Mouse (Mus musculus) adrenal gland, postnatal 25 days (tissue): ENCODE data around the gene Gm8126. TPM values are rescaled to one million over a fixed set of nuclear protein-coding genes. Genes with fewer than 3 reads are reported as not detected.
"Not testable (repeated sequence)": the region's sequence is repeated elsewhere in the genome, so short reads cannot be mapped to it uniquely, and the experiment has no call there.

ENCODE experiments used
- DNase-seq: peaks from one replicate; pipeline ENCODE4 v3.0.0; 2021; ENCODE audit warnings: mixed read lengths
- long read RNA-seq: library from polyadenylated mRNA; stranded (forward); transcript quantifications from one replicate; pipeline ENCODE4 v2.0.0, GENCODE M21; 2021
- total RNA-seq: library from RNA; stranded (reverse); gene quantifications from 2 replicates; pipeline ENCODE4 v1.2.3, GENCODE M21; 2021

Gene Gm8126
- not detected in 2 replicates for total RNA-seq
- long read RNA-seq, result 0 reads

GRCm38 (mm10) chr14:43258349-43258748 is at the start of gene Gm8126:
Gene Gm8126, plus strand, starts transcription at chr14:43258649.
- DNase-seq, result not testable (repeated sequence)

GRCm38 (mm10) chr14:43235204-43235603 is 23.2 kb upstream of the Gm8126 start, which contains the start of gene Gm8122:
Gene Gm8122, minus strand, starts transcription at chr14:43235304.
- not testable (repeated sequence) for DNase-seq

- DNase-seq, result not testable (repeated sequence)
Measured at GRCm38 (mm10) chr14:43237769-43238168, 20.7 kb upstream of the Gm8126 start.

- peak; percentile 11 for DNase-seq
Measured at GRCm38 (mm10) chr14:43249611-43250170, 8.8 kb upstream of the Gm8126 start.

- not testable (repeated sequence) for DNase-seq
Measured at GRCm38 (mm10) chr14:43250549-43251253, 7.7 kb upstream of the Gm8126 start.

- not testable (repeated sequence) for DNase-seq
Measured at GRCm38 (mm10) chr14:43256511-43256910, 1.9 kb upstream of the Gm8126 start.

- not testable (repeated sequence) for DNase-seq
Measured at GRCm38 (mm10) chr14:43263421-43263820, 5.0 kb downstream of the Gm8126 start.

GRCm38 (mm10) chr14:43268521-43269084 is 10.2 kb downstream of the Gm8126 start:
- DNase-seq, result not testable (repeated sequence)

GRCm38 (mm10) chr14:43269211-43269610 is 10.8 kb downstream of the Gm8126 start:
- not testable (repeated sequence) for DNase-seq

- not testable (repeated sequence) for DNase-seq
Measured at GRCm38 (mm10) chr14:43273161-43273560, 14.7 kb downstream of the Gm8126 start.

GRCm38 (mm10) chr14:43274986-43275511 is 16.6 kb downstream of the Gm8126 start, which contains the start of gene Gm9732:
Gene Gm9732, plus strand, starts transcription at chr14:43275036.
- not testable (repeated sequence) for DNase-seq

GRCm38 (mm10) chr14:43275752-43276151 is 17.3 kb downstream of the Gm8126 start:
- not testable (repeated sequence) for DNase-seq

GRCm38 (mm10) chr14:43277468-43277867 is 19.0 kb downstream of the Gm8126 start:
- not testable (repeated sequence) for DNase-seq

GRCm38 (mm10) chr14:43278146-43278545 is 19.7 kb downstream of the Gm8126 start:
- not testable (repeated sequence) for DNase-seq

- DNase-seq, result not testable (repeated sequence)
Measured at GRCm38 (mm10) chr14:43278681-43279080, 20.2 kb downstream of the Gm8126 start.

- not testable (repeated sequence) for DNase-seq
Measured at GRCm38 (mm10) chr14:43293503-43293902, 35.1 kb downstream of the Gm8126 start, which contains the start of gene Gm8127. Gene Gm8127, minus strand, starts transcription at chr14:43293832.

Other genes with a start within 250 kb of the Gm8126 start
- gene Gm10376, start 243.0 kb upstream of the Gm8126 start, total RNA-seq, result not detected in 2 replicates
- gene Gm8094, start 182.0 kb upstream of the Gm8126 start, total RNA-seq, result not detected in 2 replicates
- gene Gm8104, start 158.0 kb upstream of the Gm8126 start, total RNA-seq, result not detected in 2 replicates
- gene Gm7233, start 78.8 kb upstream of the Gm8126 start, total RNA-seq, result not detected in 2 replicates
- gene Gm8122, start 23.3 kb upstream of the Gm8126 start, total RNA-seq, result not detected in 2 replicates
- gene Gm9732, start 16.4 kb downstream of the Gm8126 start, total RNA-seq, result not detected in 2 replicates
- not detected in 2 replicates for gene Gm8127, start 35.2 kb downstream of the Gm8126 start, total RNA-seq
- gene 1700001F09Rik, start 89.2 kb downstream of the Gm8126 start, total RNA-seq, result not detected in 2 replicates
- gene Gm8138, start 157.7 kb downstream of the Gm8126 start, total RNA-seq, result not detected in 2 replicates